Mouse (Mus musculus): ENCODE measurements around the gene Unc50.

The Unc50 gene

DNA sequence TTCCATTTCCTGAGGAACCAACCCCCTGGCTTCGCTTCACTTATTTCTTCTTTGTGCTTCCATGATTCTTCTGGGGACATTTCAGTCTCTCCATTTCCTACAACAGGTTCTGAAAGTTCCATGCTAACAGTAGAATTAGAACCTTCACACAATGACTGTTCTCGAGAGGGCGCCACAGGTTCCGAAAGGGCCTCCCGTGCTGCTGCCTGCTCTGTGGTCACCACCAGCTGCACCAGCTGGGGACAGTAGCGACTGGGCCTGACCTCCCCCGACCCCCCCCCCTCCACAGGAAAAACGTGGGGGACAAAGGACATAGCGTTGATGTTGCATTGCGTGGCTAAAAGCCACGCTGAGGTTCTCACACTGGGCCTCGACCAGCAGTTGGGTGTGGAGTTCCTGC lies 58.6 kb downstream of the Unc50 start:
- no peak for DNase-seq (ENCODE audit: low spot score in 2 of 2)
